13 mouse cellular contexts compared by ENCODE assay signal in genomic region chr5:74136377-74136776, GRCm38 (mm10). TPM values are rescaled to one million over a fixed set of nuclear protein-coding genes. Genes with fewer than 3 reads are reported as not detected.
DNase-seq lines count a peak whose midpoint lies in the region; ATAC-seq lines count a peak whose summit lies in the region.
"Had no signal": no experiment of that assay in that cellular context is flagged by ENCODE, and none has a peak within 500 bp of the region (broad histone marks: within the 10 kb centered on the region; RNA-seq: fewer than 3 reads in every experiment).

No protein-coding gene starts in this region.

- 0 out of 2 replicates have a peak, but pooled peaks cover 4% of the 10 kb centered on the region for H3K9me3 ChIP-seq in intestine, embryonic 14.5 days (ENCODE audit: control insufficient read depth, low read length)
- H3K9me3 ChIP-seq: heart, embryonic 15.5 days; liver, embryonic 13.5 days; midbrain, embryonic 13.5 days had no signal

- WGBS in intestine, embryonic 14.5 days: 61% methylated on average over 5 of the region's 5 CpGs

- H3K27ac ChIP-seq in intestine, embryonic 14.5 days (ENCODE audit: low read depth): no peak overlapping the region
- H3K27ac ChIP-seq: heart, embryonic 15.5 days; liver, embryonic 13.5 days; midbrain, embryonic 13.5 days had no signal

- no peak overlapping the region; the same call in 1 of the 2 replicates for H3K4me2 ChIP-seq in intestine, embryonic 14.5 days (ENCODE audit: low read length)
- H3K4me2 ChIP-seq: heart, embryonic 15.5 days; liver, embryonic 13.5 days; midbrain, embryonic 13.5 days had no signal

- ATAC-seq in intestine, embryonic 14.5 days (replicated peaks; ENCODE audit: low FRiP score, low TSS enrichment, low read depth): peak; percentile 38; the same call in 1 of the 2 replicates
- ATAC-seq: hindbrain, embryonic 16.5 days; midbrain, embryonic 13.5 days had no signal

- DNase-seq in kidney, adult 11 months: peak; percentile 16
- DNase-seq in kidney, adult 8-10 months: no peak
- peak; percentile 66 for DNase-seq in intestine, embryonic 14.5 days (ENCODE audit: low spot score)
- DNase-seq in kidney, postnatal 25 days: peak; percentile 7 to 39
- peak; percentile 58 to 62 for DNase-seq in lung, postnatal 4 days
- no peak for DNase-seq in right cerebral cortex, adult 18-20 months
- DNase-seq in right cerebral cortex, postnatal 36 days (ENCODE audit: low spot score in 2 of 2): no peak
- no peak for DNase-seq in layer of hippocampus, adult 9-11 months
- DNase-seq: adrenal gland, postnatal 25 days; liver, embryonic 13.5 days had no signal

- no peak overlapping the region for H3K4me3 ChIP-seq in intestine, embryonic 14.5 days (ENCODE audit: low read depth, low read length)
- H3K4me3 ChIP-seq: heart, embryonic 15.5 days; liver, embryonic 13.5 days; midbrain, embryonic 13.5 days had no signal

- H3K36me3 ChIP-seq in intestine, embryonic 14.5 days (ENCODE audit: control insufficient read depth, insufficient read depth, low read length): no peaks in the 10 kb centered on the region
- H3K36me3 ChIP-seq: heart, embryonic 15.5 days; liver, embryonic 13.5 days; midbrain, embryonic 13.5 days had no signal

- H3K27me3 ChIP-seq in intestine, embryonic 14.5 days (replicated peaks; ENCODE audit: control insufficient read depth, insufficient read depth, low read length): no peaks in the 10 kb centered on the region
- H3K27me3 ChIP-seq: heart, embryonic 15.5 days; liver, embryonic 13.5 days; midbrain, embryonic 13.5 days had no signal

- H3K4me1 ChIP-seq in intestine, embryonic 14.5 days (replicated peaks; ENCODE audit: control insufficient read depth, insufficient read depth, low read length): peaks cover 4% of the 10 kb centered on the region; the same call in 1 of the 2 replicates
- H3K4me1 ChIP-seq: midbrain, embryonic 13.5 days had no signal

- H3K9ac ChIP-seq in intestine, embryonic 14.5 days (ENCODE audit: low read length): no peak overlapping the region
- H3K9ac ChIP-seq: heart, embryonic 15.5 days; liver, embryonic 13.5 days; midbrain, embryonic 13.5 days had no signal

RNA-seq across cellular contexts. Expression of gene Rasl11b, which starts 58.7 kb away (rescaled TPM):
- polyA plus RNA-seq in intestine, embryonic 14.5 days (2014; fragmentation: Nextera tagmentation; extraction: Ambion mirVana): 39.6 and 43.8 TPM in 2 replicates

Comparison
In these comparisons a context has a peak if more than half of its experiments do, and no peak if none do; other contexts are left out.
1. DNase-seq: peak in kidney, adult 11 months (single experiment), intestine, embryonic 14.5 days (single experiment), kidney, postnatal 25 days (2 of 2) and lung, postnatal 4 days (2 of 2); none in kidney, adult 8-10 months (0 of 2), right cerebral cortex, adult 18-20 months (single experiment), right cerebral cortex, postnatal 36 days (0 of 2) and layer of hippocampus, adult 9-11 months (single experiment).